Mouse (Mus musculus): Measurements from ENCODE around the gene Ptges2. TPM values are rescaled to one million over a fixed set of nuclear protein-coding genes. Genes with fewer than 3 reads are reported as not detected.
A peak's percentile ranks its signal among the peaks of the same experiment; 100 is the strongest.

Ptges2 gene
- total and polyA plus RNA-seq, 3 experiments = 6.8 to 13.8 (median 11.5) TPM

- Histone ChIP-seq H3K9me3 (replicated peaks) (0 out of 2 replicates have a peak, but pooled peaks cover 4% of the 10 kb centered on the region), H3K27me3 (ENCODE audit: insufficient read depth, low read length) (peaks cover 54% of the 10 kb centered on the region), H3K36me3 (replicated peaks) (no peaks in the 10 kb centered on the region), H3K4me1 (ENCODE audit: insufficient read depth, low read depth, low read length) (peaks cover 20% of the 10 kb centered on the region), H3K4me3 (ENCODE audit: low read depth, low read length) (no peak overlapping the region)
- ATAC-seq (ENCODE audit: extremely low read depth, insufficient number of reproducible peaks, low FRiP score, poor library complexity, severe bottlenecking) = no peak
- no peak for TF ChIP-seq TAL1 (conservative IDR thresholded peaks at IDR 0.05; ENCODE audit: low read depth, low read length)
- DNase-seq (ENCODE audit: low spot score) = no peak
These were observed 3.6 kb upstream of the Ptges2 start for GRCm38 (mm10) chr2:32392063-32392462.

GRCm38 (mm10) chr2:32394973-32395372, 723 bp upstream of the Ptges2 start:
- peaks cover 25% of the 10 kb centered on the region for H3K36me3 ChIP-seq (replicated peaks)
- DNase-seq (ENCODE audit: low spot score) (peak; percentile 64), ATAC-seq (ENCODE audit: extremely low read depth, insufficient number of reproducible peaks, low FRiP score, poor library complexity, severe bottlenecking) (no peak)
- peak overlapping the region; percentile 96 for H3K4me3 ChIP-seq (ENCODE audit: low read depth, low read length)
- H3K27me3 ChIP-seq (ENCODE audit: insufficient read depth, low read length) = peaks cover 29% of the 10 kb centered on the region
- peaks cover 31% of the 10 kb centered on the region for H3K4me1 ChIP-seq (ENCODE audit: insufficient read depth, low read depth, low read length)
- no peak for TF ChIP-seq CTCF (IDR thresholded peaks at IDR 0.05; ENCODE audit: low read depth, low read length)
- TF ChIP-seq POLR2AphosphoS5 (IDR thresholded peaks at IDR 0.05; ENCODE audit: insufficient replicate concordance, low read depth, low read length) = no peak
- TF ChIP-seq GATA2 (IDR thresholded peaks at IDR 0.05; ENCODE audit: borderline replicate concordance, low read depth, low read length) = no peak
- no peak for TF ChIP-seq GATA1 (IDR thresholded peaks at IDR 0.05; ENCODE audit: borderline replicate concordance, low read length)
- no peak for TF ChIP-seq TAL1 (conservative IDR thresholded peaks at IDR 0.05; ENCODE audit: low read depth, low read length)
- 0 out of 2 replicates have a peak, but pooled peaks cover 4% of the 10 kb centered on the region for H3K9me3 ChIP-seq (replicated peaks)

GRCm38 (mm10) chr2:32395946-32396621, 388 bp downstream of the Ptges2 start:
- Histone ChIP-seq H3K9me3 (replicated peaks) (0 out of 2 replicates have a peak, but pooled peaks cover 4% of the 10 kb centered on the region), H3K4me3 (ENCODE audit: low read depth, low read length) (peak overlapping the region; percentile 96), H3K36me3 (replicated peaks) (peaks cover 36% of the 10 kb centered on the region), H3K27me3 (ENCODE audit: insufficient read depth, low read length) (peaks cover 19% of the 10 kb centered on the region), H3K4me1 (ENCODE audit: insufficient read depth, low read depth, low read length) (peaks cover 34% of the 10 kb centered on the region)
- no peak for TF ChIP-seq POLR2AphosphoS5 (IDR thresholded peaks at IDR 0.05; ENCODE audit: insufficient replicate concordance, low read depth, low read length)
- no peak for TF ChIP-seq CTCF (IDR thresholded peaks at IDR 0.05; ENCODE audit: low read depth, low read length)
- no peak for TF ChIP-seq GATA1 (IDR thresholded peaks at IDR 0.05; ENCODE audit: borderline replicate concordance, low read length)
- TF ChIP-seq GATA2 (IDR thresholded peaks at IDR 0.05; ENCODE audit: borderline replicate concordance, low read depth, low read length) = no peak
- TF ChIP-seq TAL1 (conservative IDR thresholded peaks at IDR 0.05; ENCODE audit: low read depth, low read length) = no peak
- ATAC-seq (ENCODE audit: extremely low read depth, insufficient number of reproducible peaks, low FRiP score, poor library complexity, severe bottlenecking) (peak; percentile 70), DNase-seq (ENCODE audit: low spot score) (peak; percentile 96)

- H3K27me3 ChIP-seq (ENCODE audit: insufficient read depth, low read length) = peaks cover 16% of the 10 kb centered on the region
- H3K9me3 ChIP-seq (replicated peaks) = 0 out of 2 replicates have a peak, but pooled peaks cover 4% of the 10 kb centered on the region
- no peak for ATAC-seq (ENCODE audit: extremely low read depth, insufficient number of reproducible peaks, low FRiP score, poor library complexity, severe bottlenecking)
- peak; percentile 26 for DNase-seq (ENCODE audit: low spot score)
- peaks cover 42% of the 10 kb centered on the region for H3K36me3 ChIP-seq (replicated peaks)
- H3K4me1 ChIP-seq (ENCODE audit: insufficient read depth, low read depth, low read length) = peaks cover 34% of the 10 kb centered on the region
- peak overlapping the region; percentile 96 for H3K4me3 ChIP-seq (ENCODE audit: low read depth, low read length)
- TF ChIP-seq GATA2 (IDR thresholded peaks at IDR 0.05; ENCODE audit: borderline replicate concordance, low read depth, low read length) = no peak
- no peak for TF ChIP-seq TAL1 (conservative IDR thresholded peaks at IDR 0.05; ENCODE audit: low read depth, low read length)
- no peak for TF ChIP-seq GATA1 (IDR thresholded peaks at IDR 0.05; ENCODE audit: borderline replicate concordance, low read length)
- no peak for TF ChIP-seq POLR2AphosphoS5 (IDR thresholded peaks at IDR 0.05; ENCODE audit: insufficient replicate concordance, low read depth, low read length)
- no peak for TF ChIP-seq CTCF (IDR thresholded peaks at IDR 0.05; ENCODE audit: low read depth, low read length)
These were observed 999 bp downstream of the Ptges2 start for GRCm38 (mm10) chr2:32396695-32397094.

- H3K4me1 ChIP-seq (ENCODE audit: insufficient read depth, low read depth, low read length) = peaks cover 10% of the 10 kb centered on the region; the same call in 1 of the 2 replicates
- no peak for TF ChIP-seq GATA1 (IDR thresholded peaks at IDR 0.05; ENCODE audit: borderline replicate concordance, low read length)
- TF ChIP-seq CTCF (IDR thresholded peaks at IDR 0.05; ENCODE audit: low read depth, low read length) = peak; percentile 99
- H3K27me3 ChIP-seq (ENCODE audit: insufficient read depth, low read length) = peaks cover 6% of the 10 kb centered on the region; the same call in 1 of the 2 replicates
- peak; percentile 59 for DNase-seq (ENCODE audit: low spot score)
- peaks cover 16% of the 10 kb centered on the region for H3K9me3 ChIP-seq (replicated peaks)
- no peak for ATAC-seq (ENCODE audit: extremely low read depth, insufficient number of reproducible peaks, low FRiP score, poor library complexity, severe bottlenecking)
- H3K36me3 ChIP-seq (replicated peaks) = peaks cover 49% of the 10 kb centered on the region
- H3K4me3 ChIP-seq (ENCODE audit: low read depth, low read length) = no peak overlapping the region
These were observed 9.0 kb downstream of the Ptges2 start for GRCm38 (mm10) chr2:32404663-32405062.

- H3K4me1 ChIP-seq (ENCODE audit: insufficient read depth, low read depth, low read length) = no peaks in the 10 kb centered on the region
- peaks cover 6% of the 10 kb centered on the region; the same call in 1 of the 2 replicates for H3K27me3 ChIP-seq (ENCODE audit: insufficient read depth, low read length)
- DNase-seq (ENCODE audit: low spot score) (no peak), ATAC-seq (ENCODE audit: extremely low read depth, insufficient number of reproducible peaks, low FRiP score, poor library complexity, severe bottlenecking) (no peak)
- peaks cover 22% of the 10 kb centered on the region for H3K36me3 ChIP-seq (replicated peaks)
- no peak overlapping the region for H3K4me3 ChIP-seq (ENCODE audit: low read depth, low read length)
- H3K9me3 ChIP-seq (replicated peaks) = peaks cover 16% of the 10 kb centered on the region
- TF ChIP-seq CTCF (IDR thresholded peaks at IDR 0.05; ENCODE audit: low read depth, low read length) = no peak
These were observed 11.6 kb downstream of the Ptges2 start for GRCm38 (mm10) chr2:32407144-32407824.
